Mouse (Mus musculus) hindbrain, embryonic 15.5 days (tissue): ENCODE data around the gene Tnfrsf26. TPM values are rescaled to one million over a fixed set of nuclear protein-coding genes. Genes with fewer than 3 reads are reported as not detected.
A peak's percentile ranks its signal among the peaks of the same experiment; 100 is the strongest.
"Not testable (repeated sequence)": the region's sequence is repeated elsewhere in the genome, so short reads cannot be mapped to it uniquely, and the experiment has no call there.

Source experiments
- ATAC-seq: fragments of 200-750 bp; cut with Nextera tagmentation; 2 replicates; pipeline ENCODE4 v1.8.0; 2017; ENCODE audit warnings: low read depth, moderate number of reproducible peaks, moderate TSS enrichment; ENCODE audit not compliant: low FRiP score
- H3K27ac ChIP-seq: fragments of 300-500 bp; sonication (generic); replicated peaks from 2 replicates; pipeline ENCODE4 v1.5.1; 2015; ENCODE audit warnings: mild to moderate bottlenecking, inconsistent platforms
- H3K27me3 ChIP-seq: fragments of 300-500 bp; sonication (generic); 2 replicates; pipeline ENCODE4 v1.6.1; 2015; ENCODE audit warnings: control low read depth, inconsistent platforms
- H3K36me3 ChIP-seq: fragments of 300-500 bp; sonication (generic); 2 replicates; pipeline ENCODE4 v1.6.1; 2015; ENCODE audit warnings: control low read depth, inconsistent platforms
- H3K4me1 ChIP-seq: fragments of 300-500 bp; sonication (generic); replicated peaks from 2 replicates; pipeline ENCODE4 v1.6.1; 2015; ENCODE audit warnings: control low read depth, inconsistent platforms
- H3K4me2 ChIP-seq: fragments of 300-500 bp; sonication (generic); 2 replicates; pipeline ENCODE4 v1.6.1; 2015; ENCODE audit warnings: moderate library complexity, mild to moderate bottlenecking, inconsistent platforms
- H3K4me3 ChIP-seq: fragments of 300-500 bp; sonication (generic); 2 replicates; pipeline ENCODE4 v1.5.1; 2015; ENCODE audit warnings: mild to moderate bottlenecking, inconsistent platforms
- H3K9ac ChIP-seq: fragments of 300-500 bp; sonication (generic); 2 replicates; pipeline ENCODE4 v1.6.1; 2015; ENCODE audit warnings: inconsistent platforms
- H3K9me3 ChIP-seq: fragments of 300-500 bp; sonication (generic); 2 replicates; pipeline ENCODE4 v1.6.1; 2016; ENCODE audit warnings: control low read depth, inconsistent platforms
- WGBS: fragments of 180-500 bp; shearing (Covaris S2); methylation state at CpG from one replicate; pipeline ENCODE4 v1.1.7; 2015; 5-methylcytosine and 5-hydroxymethylcytosine counted together
- polyA plus RNA-seq: library from polyadenylated mRNA; unstranded; fragments of >200 nt; fragmentation: Nextera tagmentation; extraction: Ambion mirVana; gene quantifications from 2 replicates; pipeline ENCODE4 v1.2.1, GENCODE M21; 2015

The Tnfrsf26 gene
- 0.25 and 0.27 TPM in 2 replicates for polyA plus RNA-seq

- no peak for ATAC-seq
- WGBS, result 100% methylated on average over 1 of the region's 1 CpGs
Observed at GRCm38 (mm10) chr7:143628540-143628939, at the start of gene Tnfrsf26. Gene Tnfrsf26, minus strand, starts transcription at chr7:143628722.

GRCm38 (mm10) chr7:143666427-143667311 is 38.1 kb upstream of the Tnfrsf26 start:
- Histone ChIP-seq H3K4me2 (no peak overlapping the region), H3K4me1 (no peaks in the 10 kb centered on the region), H3K4me3 (no peak overlapping the region), H3K27me3 (no peaks in the 10 kb centered on the region), H3K27ac (no peak overlapping the region), H3K36me3 (no peaks in the 10 kb centered on the region), H3K9ac (no peak overlapping the region), H3K9me3 (no peaks in the 10 kb centered on the region)
- no peak for ATAC-seq

More at GRCm38 (mm10) chr7:143628540-143628939, at the start of gene Tnfrsf26:
- no peaks in the 10 kb centered on the region for H3K4me1 ChIP-seq
- H3K9me3 ChIP-seq, result 0 out of 2 replicates have a peak, but pooled peaks cover 4% of the 10 kb centered on the region
- no peak within 1 kb of the TSS for H3K9ac ChIP-seq
- no peak within 1 kb of the TSS for H3K4me2 ChIP-seq
- no peaks in the 10 kb centered on the region for H3K27me3 ChIP-seq
- no peak within 1 kb of the TSS for H3K4me3 ChIP-seq
- no peaks in the 10 kb centered on the region for H3K36me3 ChIP-seq
- no peak within 1 kb of the TSS for H3K27ac ChIP-seq

GRCm38 (mm10) chr7:143663470-143663869 is 34.9 kb upstream of the Tnfrsf26 start:
- no peaks in the 10 kb centered on the region for H3K36me3 ChIP-seq
- no peak overlapping the region for H3K4me3 ChIP-seq
- no peak overlapping the region for H3K27ac ChIP-seq
- no peak overlapping the region for H3K9ac ChIP-seq
- WGBS, result 83% methylated on average over 2 of the region's 2 CpGs
- no peak overlapping the region for H3K4me2 ChIP-seq
- ATAC-seq, result no peak
- no peaks in the 10 kb centered on the region for H3K27me3 ChIP-seq
- no peaks in the 10 kb centered on the region for H3K9me3 ChIP-seq
- no peaks in the 10 kb centered on the region for H3K4me1 ChIP-seq

- Histone ChIP-seq H3K4me2 (no peak overlapping the region), H3K27ac (no peak overlapping the region), H3K9me3 (no peaks in the 10 kb centered on the region), H3K4me1 (no peaks in the 10 kb centered on the region), H3K4me3 (no peak overlapping the region), H3K36me3 (no peaks in the 10 kb centered on the region), H3K27me3 (no peaks in the 10 kb centered on the region), H3K9ac (no peak overlapping the region)
- ATAC-seq, result no peak
Observed at GRCm38 (mm10) chr7:143660797-143661196, 32.3 kb upstream of the Tnfrsf26 start.

GRCm38 (mm10) chr7:143649769-143650346 is 21.3 kb upstream of the Tnfrsf26 start:
- H3K36me3 ChIP-seq, H3K9me3 ChIP-seq, H3K9ac ChIP-seq, H3K27ac ChIP-seq, H3K4me1 ChIP-seq, H3K27me3 ChIP-seq: not testable (repeated sequence)
- WGBS, result 55% methylated on average over 10 of the region's 10 CpGs
- Histone ChIP-seq H3K4me2 (peak overlapping the region; percentile 92), H3K4me3 (peak overlapping the region; percentile 68)
- ATAC-seq, result peak; percentile 52; the same call in 1 of the 2 replicates

GRCm38 (mm10) chr7:143649034-143649768 is 20.7 kb upstream of the Tnfrsf26 start, which contains the start of gene Tnfrsf22:
Gene Tnfrsf22, minus strand, starts transcription at chr7:143649661.
- Histone ChIP-seq H3K9me3 (no peaks in the 10 kb centered on the region), H3K4me3 (peak within 1 kb of the TSS; percentile 68), H3K4me1 (0 out of 2 replicates have a peak, but pooled peaks cover 2% of the 10 kb centered on the region), H3K9ac (peak within 1 kb of the TSS; percentile 63), H3K36me3 (no peaks in the 10 kb centered on the region), H3K27ac (peak within 1 kb of the TSS; percentile 39; the same call in 1 of the 2 replicates), H3K27me3 (no peaks in the 10 kb centered on the region), H3K4me2 (peak within 1 kb of the TSS; percentile 92)
- peak; percentile 97 for ATAC-seq
- 4% methylated on average over 38 of the region's 39 CpGs for WGBS

DNA sequence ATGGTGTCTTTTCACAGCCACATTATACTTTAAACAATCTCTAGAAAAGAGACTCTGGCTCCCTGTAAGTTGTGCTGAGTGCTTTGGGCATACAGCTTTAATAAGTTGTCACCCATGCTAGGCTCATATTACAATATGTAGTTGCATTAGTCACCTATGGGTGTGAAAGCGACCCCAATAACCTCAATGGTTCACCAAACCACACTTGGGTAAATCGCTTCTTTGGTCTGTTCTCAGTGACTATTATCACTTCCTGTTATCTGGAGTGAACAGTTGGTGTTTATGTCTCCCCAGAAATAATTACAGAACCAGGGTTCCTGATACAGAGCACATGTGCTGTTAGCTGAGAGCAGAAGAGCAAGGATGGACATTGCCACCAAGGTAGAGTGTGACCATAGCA is 15.4 kb upstream of the Tnfrsf26 start:
- H3K4me3 ChIP-seq, H3K9me3 ChIP-seq, H3K27me3 ChIP-seq, ATAC-seq, H3K27ac ChIP-seq, H3K4me2 ChIP-seq, H3K9ac ChIP-seq, H3K36me3 ChIP-seq, H3K4me1 ChIP-seq: not testable (repeated sequence)
- WGBS, result 95% methylated on average over 2 of the region's 2 CpGs

GRCm38 (mm10) chr7:143636674-143637073 is 8.2 kb upstream of the Tnfrsf26 start:
- H3K4me3 ChIP-seq, result no peak overlapping the region
- no peak overlapping the region for H3K4me2 ChIP-seq
- no peak overlapping the region for H3K9ac ChIP-seq
- H3K4me1 ChIP-seq, result no peaks in the 10 kb centered on the region
- H3K27me3 ChIP-seq, result no peaks in the 10 kb centered on the region
- H3K27ac ChIP-seq, result no peak overlapping the region
- H3K9me3 ChIP-seq, result 0 out of 2 replicates have a peak, but pooled peaks cover 4% of the 10 kb centered on the region
- 97% methylated on average over 1 of the region's 1 CpGs for WGBS
- H3K36me3 ChIP-seq, result no peaks in the 10 kb centered on the region
- ATAC-seq, result no peak

- ATAC-seq, result no peak
- Histone ChIP-seq H3K4me2 (no peak overlapping the region), H3K27ac (no peak overlapping the region), H3K4me3 (no peak overlapping the region), H3K36me3 (no peaks in the 10 kb centered on the region), H3K27me3 (no peaks in the 10 kb centered on the region), H3K9ac (no peak overlapping the region), H3K9me3 (0 out of 2 replicates have a peak, but pooled peaks cover 4% of the 10 kb centered on the region), H3K4me1 (no peaks in the 10 kb centered on the region)
- WGBS, result 69% methylated on average over 2 of the region's 2 CpGs
Observed at GRCm38 (mm10) chr7:143631503-143631902, 3.0 kb upstream of the Tnfrsf26 start.

- no peak overlapping the region for H3K4me3 ChIP-seq
- no peak overlapping the region for H3K27ac ChIP-seq
- no peak overlapping the region for H3K9ac ChIP-seq
- WGBS, result 68% methylated on average over 1 of the region's 1 CpGs
- no peaks in the 10 kb centered on the region for H3K4me1 ChIP-seq
- H3K9me3 ChIP-seq, result 0 out of 2 replicates have a peak, but pooled peaks cover 4% of the 10 kb centered on the region
- H3K36me3 ChIP-seq, result no peaks in the 10 kb centered on the region
- no peak overlapping the region for H3K4me2 ChIP-seq
- H3K27me3 ChIP-seq, result no peaks in the 10 kb centered on the region
- no peak for ATAC-seq
Observed at GRCm38 (mm10) chr7:143629501-143629900, 979 bp upstream of the Tnfrsf26 start.

- 68% methylated on average over 10 of the region's 10 CpGs for WGBS
- H3K4me3 ChIP-seq, result no peak overlapping the region
Observed at GRCm38 (mm10) chr7:143627555-143628286, 801 bp downstream of the Tnfrsf26 start.

More at GRCm38 (mm10) chr7:143627555-143628286, 801 bp downstream of the Tnfrsf26 start:
- Histone ChIP-seq H3K36me3 (no peaks in the 10 kb centered on the region), H3K27me3 (no peaks in the 10 kb centered on the region), H3K27ac (no peak overlapping the region), H3K9me3 (no peaks in the 10 kb centered on the region), H3K4me2 (no peak overlapping the region), H3K4me1 (no peaks in the 10 kb centered on the region), H3K9ac (no peak overlapping the region)
- no peak for ATAC-seq
